Mouse (Mus musculus) CH12F3 (cell line): ENCODE measurements around the gene Tysnd1.

Experiments used
- in situ Hi-C: fragments of 300-500 bp; cut with MboI; formaldehyde crosslinking; loops from 2 replicates; pipeline ENCODE4 v1.14.3; 2020; ENCODE audit warnings: low sequenced_read_pairs

Tysnd1 gene

DNA sequence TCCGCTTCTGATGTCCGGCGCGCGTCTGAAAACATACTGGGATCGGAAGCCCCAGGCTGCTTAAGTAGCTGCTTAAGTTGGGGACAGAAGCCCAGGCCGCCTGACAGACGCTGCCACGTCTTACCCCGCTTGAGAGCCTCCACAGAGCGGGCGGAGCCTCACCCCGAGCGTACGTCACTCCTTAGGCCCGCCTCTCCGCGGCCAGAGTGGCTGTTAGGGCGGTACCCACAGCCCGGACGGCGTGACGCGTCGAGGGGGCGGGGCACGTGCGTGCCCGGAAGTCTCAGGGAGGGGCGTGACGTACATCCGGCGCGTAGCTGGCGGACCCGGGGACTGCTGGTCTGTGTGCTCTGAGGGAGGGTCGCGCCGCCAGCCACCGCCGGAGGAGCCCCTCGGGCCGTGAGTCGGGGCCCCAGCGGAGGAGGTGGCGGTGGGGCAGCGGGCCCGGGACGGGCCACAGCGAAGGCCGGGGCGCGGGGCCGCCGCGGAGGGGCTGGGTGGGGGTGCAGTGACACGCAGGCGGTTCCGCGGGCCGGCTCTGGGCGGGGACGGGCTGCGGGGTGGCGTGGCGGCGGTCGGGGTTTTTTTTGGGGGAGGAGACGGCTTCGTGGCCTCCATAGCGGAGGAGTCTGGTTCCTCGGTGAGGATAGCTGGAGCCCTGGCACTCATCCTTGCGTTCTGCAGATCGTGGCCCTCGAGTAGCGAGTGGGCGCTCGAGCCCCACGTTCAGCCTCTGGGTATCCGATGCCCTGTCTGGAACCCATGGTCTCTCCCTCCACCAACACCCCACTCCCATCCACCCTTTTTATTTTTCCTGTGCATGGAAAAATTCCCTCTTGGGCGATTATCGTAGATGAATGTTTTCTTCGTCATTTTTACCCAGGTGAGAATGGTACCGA is 15.1 kb upstream of the Tysnd1 start, which contains the start of gene Sar1a:
Gene Sar1a (plus strand): TSS at position 285 of the 899 bp plus-strand sequence.
- in situ Hi-C loops = no loop called here

DNA sequence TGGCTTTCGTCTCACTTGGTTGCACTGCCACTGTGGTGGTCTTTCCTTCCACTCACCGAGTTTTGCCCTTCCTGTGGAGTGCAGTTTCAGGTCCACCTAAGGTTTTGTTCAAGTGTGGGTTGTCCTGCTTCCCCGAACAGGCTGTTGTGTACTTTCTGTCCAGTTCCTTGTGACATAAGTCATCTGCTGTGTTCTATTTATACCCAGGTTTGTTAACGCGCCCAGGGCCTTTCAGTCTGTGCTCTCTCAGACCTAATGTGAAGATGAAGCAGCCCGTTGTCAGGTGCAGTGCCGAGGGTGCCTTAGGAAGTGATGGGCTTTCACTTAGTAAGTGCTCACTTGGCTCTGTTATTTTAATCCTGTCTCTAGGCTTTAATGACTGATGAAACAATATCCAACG is 5.9 kb upstream of the Tysnd1 start:
- in situ Hi-C loops = no loop called here

DNA sequence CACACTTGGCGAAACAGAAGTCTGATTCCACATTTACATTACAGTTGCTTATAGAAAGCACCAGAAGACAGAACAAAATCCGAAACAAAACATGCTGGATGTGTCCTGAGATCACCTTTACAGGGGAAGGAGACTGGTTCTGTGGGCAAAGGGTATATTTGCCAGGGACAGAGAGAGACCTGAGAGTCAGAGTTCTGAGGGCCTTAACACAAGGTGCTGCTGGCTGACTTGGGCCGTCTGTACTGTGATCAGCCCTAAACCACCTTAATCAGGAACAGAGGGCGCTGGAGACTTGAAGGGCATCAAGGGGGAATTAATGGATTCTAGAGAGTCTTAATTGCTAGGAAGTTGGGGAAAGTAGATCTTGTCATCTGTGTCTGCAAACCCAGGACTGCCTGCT is 1.8 kb upstream of the Tysnd1 start:
- in situ Hi-C loops = no loop called here

DNA sequence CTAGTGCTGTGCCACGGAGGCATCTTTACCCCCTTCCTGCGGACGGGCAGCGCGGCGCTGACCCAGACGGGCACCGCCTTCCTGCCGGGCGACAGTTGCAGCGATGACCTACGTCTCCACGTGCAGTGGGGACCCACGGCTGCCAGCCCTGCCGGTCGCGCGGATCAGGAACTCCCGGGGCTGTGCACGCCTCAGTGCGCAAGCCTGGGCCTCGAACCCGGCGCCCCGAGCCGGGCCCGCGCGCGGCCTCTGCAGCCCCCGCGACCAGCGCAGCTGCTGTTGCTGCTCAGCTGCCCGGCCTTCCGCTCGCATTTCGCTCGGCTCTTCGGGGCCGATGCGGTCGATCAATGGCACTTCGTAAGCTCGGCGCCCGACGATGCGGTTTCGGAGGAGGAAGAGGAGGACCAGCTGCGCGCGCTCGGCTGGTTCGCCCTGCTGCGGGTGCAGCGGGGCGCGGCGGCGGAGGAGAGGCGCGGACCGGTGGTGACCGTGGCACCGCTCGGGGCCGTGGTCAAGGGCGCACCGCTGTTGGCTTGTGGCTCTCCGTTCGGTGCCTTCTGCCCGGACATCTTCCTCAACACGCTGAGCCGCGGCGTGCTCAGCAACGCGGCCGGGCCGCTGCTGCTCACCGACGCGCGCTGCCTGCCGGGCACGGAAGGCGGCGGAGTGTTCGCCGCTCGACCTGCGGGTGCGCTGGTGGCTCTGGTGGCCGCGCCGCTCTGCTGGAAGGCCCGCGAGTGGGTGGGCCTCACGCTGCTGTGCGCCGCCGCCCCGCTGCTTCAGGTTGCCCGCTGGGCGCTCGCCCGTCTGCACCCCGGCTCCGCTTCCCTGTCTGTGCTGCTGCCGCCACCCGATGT is 617 bp downstream of the Tysnd1 start:
- in situ Hi-C loops = no loop called here

DNA sequence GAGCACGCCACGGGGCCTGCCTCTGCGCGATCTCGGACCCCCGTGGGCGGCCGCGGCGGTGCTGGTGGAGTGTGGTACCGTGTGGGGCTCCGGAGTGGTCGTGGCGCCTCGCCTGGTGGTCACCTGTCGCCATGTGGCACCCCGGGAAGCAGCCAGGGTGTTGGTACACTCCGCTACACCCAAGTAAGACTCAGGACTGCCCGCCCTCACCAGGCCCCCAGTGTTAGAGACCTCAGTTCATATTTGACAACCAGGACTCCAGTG is 1.2 kb downstream of the Tysnd1 start:
- in situ Hi-C loops = no loop called here

DNA sequence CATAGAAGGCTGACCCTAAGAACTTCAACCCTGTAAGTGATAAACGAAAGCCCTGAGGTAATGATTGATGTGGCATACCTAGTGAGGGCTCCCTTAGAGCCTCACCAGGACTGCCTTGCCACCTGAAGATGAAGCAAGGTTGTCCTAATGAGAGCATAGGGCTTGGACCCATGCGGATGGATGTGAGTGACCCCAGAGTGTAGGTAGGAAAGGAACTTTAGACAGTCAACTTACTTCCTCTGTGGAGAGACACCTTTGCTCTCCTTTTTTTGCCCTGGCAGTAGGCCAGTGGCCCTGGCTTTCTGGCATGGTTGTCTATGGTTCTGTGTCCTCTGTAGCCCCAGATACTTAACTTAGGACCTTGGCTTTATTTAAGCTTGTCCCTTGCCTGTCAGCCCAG is 1.7 kb downstream of the Tysnd1 start:
- in situ Hi-C loops = no loop called here

DNA sequence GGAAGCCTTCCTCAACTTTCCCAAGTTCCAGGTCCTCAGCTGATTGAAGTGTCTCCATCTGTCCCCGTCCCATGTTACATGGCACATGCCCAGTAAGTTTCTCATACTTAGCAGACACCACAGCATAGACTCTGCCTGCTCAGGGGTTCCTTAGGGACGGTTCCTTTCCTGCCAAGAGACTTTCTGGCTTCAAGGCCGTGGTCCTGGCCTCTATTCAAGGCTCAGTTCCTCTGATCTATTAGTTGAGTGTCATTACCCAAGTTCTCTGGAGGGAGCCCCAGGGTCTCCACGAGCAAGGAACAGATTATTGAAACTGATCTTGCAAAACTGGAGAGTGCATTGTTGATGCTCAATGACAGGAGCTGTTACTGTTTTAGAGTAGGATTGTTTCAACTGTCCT is 9.3 kb downstream of the Tysnd1 start:
- in situ Hi-C loops = no loop called here

DNA sequence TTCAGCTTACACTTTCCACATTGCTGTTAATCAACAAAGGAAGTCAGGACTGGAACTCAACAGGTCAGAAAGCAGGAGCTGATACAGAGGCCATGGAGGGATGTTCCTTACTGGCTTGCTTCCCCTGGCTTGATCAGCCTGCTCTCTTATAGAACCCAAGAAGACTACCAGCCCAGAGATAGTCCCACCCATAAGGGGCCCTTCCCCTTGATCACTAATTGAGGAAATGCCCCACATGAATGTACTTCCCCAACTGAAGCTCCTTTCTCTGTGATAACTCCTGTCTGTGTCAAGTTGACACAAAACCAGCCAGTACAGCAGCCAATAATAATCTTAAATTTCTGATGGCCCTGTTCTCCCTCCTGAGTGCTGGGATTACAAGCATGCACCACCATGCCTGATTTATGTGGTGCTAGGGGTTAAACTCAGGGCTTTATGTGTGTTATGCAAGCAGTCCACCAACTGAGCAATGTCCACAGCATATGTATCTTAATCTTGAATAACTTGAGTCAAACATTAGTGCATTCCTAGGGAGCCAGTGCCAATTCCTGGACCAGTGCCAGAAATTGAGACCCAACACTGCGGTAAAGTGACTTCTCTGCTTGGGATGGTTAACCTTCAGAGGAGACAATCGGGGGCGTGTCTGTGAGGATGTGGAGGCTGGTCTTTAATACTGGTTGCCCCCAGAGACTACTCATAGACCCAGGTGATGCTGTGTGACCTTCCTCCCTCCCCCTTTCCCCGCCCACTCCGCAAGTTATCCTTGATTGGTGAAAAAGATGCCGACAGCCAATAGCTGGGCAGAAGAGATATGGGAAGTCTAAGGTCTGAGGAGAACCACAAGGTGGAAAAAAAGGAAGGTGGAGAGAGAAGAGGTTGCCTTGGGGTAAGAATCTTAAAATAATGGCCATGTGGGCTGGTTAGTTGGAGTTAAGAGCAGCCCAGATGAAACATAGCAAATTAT is 11.4 kb downstream of the Tysnd1 start:
- in situ Hi-C loops = no loop called here

DNA sequence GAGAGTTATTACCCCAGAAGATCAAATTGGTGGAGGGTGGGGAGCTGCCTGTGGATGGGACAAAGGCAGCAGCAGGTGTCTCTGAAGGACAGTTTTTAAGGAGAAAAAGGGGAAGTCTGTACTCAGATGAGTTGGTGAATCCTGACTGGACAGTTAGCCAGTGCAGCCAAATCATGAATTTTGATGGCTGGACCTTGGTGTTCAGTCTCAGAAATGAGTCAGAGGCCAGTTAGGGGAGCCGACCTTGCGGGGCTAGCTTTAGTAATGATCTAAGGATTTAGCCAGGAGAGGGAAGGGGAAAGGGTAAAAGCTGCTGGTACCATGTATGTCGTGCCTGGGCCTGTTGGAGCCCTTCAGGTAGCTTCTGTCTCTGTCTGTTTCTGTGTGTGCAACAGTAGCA is 18.3 kb downstream of the Tysnd1 start:
- in situ Hi-C loops = no loop called here

DNA sequence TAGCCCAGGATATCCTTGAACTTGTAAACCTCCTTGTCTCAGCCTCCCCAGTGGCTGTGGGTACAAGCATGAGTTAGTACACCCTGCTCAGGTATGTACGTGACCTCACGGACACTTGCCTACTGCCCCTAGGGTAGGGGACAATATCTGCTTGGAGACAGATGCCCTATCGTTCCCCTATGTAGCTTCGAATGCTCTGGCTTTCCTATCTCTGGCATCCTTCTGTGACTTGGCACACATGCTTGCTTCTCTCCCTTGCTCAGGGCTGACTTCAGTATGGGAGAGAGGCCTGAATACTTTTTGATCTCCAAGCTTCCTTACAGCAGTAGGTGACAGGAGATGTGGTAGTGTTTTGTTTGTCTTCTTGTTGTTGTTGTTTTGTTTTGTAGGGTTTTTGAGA is 18.8 kb downstream of the Tysnd1 start:
- in situ Hi-C loops = no loop called here

DNA sequence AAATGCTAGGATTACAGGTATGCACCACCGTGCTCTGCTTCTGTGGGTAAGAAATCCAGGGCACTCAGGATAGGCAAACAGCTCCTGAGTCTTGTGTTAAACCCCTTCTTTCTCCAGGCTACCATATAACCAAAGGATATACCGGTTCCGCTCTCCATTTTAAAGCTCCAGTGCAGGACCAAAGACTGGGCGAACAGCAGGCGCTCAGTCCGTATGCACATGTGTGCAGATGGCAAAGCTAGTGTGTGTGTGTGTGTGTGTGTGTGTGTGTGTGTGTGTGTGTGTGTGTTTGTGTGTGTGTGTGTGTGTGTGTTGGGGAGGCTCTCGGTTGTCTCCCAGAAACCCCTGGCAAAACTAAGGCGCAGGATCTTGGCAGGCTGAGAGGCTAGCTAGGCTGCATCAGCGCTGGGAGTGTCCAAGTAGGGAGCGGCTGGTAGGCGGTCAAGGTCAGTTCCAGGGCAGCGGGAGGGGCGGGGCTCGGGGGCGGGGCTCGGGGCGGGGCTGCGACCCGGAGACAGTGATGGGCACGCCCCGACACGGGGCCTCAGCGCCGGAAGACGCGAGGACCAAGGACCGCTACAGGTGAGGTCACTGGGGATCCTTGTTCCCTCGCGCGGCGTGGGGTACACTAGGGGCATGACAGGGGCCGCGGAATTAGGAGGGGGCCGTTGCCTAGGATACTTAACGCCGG is 19.6 kb downstream of the Tysnd1 start, which contains the start of gene Aifm2:
Gene Aifm2 (plus strand): TSS at position 493 of the 691 bp plus-strand sequence.
- in situ Hi-C loops = no loop called here

DNA sequence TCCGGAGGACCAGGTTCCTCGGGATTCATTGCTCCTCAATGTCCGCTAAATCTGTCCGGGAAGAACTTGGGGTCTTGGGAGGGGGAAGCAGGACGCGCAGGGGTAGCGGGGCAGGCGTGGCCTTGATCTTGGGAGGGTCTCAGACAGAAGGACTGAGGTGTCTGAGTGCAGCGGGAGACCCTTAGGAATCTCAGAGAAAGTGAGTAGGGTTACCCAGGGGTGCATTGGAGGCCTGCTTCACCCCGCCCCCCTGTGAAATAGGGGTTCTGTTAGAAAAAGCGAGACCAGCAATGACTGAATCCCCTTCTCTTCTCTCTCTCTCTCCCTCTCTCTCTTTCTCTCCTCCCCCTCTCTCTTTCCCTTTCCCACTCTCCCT is 20.1 kb downstream of the Tysnd1 start:
- in situ Hi-C loops = no loop called here

DNA sequence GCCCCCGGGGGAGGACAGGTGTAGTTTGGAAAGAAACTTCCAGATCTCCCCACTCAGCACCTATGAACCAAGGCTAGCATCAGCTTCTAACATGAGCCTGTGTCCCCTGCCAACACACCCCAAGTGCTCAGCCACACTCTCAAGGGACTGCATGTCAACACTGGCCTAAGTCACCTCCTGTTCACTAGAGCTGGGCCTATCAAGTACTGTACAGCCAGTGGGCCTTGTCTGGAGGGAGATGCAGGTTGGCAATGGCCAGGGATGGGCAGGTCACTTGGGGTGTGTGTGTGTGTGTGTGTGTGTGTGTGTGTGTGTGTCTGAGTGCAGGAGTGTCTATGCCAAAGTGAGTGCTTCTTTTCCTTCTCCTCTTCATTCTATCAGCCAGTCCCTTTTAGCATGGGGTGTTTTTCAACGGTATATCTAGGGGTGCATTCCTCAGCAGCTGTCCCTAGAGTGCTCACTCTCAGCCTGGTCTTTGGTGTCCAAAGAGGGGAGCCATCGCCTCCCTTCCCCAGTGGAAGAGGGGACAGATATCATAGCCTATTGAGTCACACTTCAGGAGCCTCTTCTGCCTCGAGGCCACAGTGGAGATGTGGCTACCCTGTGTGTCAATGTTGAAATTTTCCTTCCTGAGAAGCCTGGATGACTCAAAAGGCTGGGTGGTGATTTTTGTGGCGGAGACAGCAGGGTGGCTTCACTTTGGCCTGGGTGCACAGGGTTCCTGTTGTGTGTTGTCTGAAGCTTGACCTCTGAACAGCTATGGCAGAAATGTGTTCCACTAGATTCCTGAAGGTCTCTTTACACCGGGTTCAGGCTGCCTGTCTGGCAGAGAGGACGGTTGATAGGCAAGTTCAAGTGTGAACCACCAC is 20.9 kb downstream of the Tysnd1 start:
- in situ Hi-C loops = no loop called here

DNA sequence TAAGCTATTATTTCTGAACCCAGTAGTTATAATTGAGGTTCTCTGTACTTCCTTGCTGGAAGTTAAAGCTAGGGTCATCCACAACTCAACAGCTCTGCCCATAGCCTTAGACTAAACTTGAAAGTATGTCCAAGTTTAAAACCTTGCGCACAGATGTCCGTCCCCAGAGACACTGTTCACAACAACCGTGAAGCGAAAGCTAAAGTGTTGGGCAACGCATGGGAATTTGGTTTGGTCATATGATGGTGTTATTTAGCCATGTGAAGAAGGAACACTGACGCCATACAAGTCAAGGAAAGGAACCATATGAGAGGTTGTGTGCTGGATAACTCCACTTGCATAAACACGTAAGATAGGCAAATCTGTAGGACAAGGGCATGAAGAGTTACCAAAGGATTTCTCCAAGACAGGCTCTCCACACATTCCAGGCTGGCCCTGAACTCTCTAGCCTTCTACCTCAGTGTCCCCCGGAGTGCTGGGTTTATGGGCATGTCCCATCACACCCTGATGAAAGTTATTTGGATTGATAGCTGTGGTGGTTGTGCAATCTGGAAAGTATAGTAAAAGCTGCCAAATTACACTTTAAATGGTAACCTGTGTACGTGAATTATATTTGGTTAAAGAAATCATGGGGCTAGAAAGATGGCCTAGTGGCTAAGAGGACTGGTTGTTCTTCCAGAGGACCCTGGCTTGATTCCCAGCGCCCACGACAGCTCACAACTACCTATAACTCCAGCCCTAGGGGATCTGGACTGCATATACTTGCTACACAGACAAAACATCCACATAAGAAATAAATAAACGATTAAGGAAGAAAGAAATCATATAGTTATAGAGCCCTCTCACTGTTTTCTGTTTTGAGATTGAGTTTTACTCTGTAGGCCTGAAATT is 22.3 kb downstream of the Tysnd1 start:
- in situ Hi-C loops = no loop called here

DNA sequence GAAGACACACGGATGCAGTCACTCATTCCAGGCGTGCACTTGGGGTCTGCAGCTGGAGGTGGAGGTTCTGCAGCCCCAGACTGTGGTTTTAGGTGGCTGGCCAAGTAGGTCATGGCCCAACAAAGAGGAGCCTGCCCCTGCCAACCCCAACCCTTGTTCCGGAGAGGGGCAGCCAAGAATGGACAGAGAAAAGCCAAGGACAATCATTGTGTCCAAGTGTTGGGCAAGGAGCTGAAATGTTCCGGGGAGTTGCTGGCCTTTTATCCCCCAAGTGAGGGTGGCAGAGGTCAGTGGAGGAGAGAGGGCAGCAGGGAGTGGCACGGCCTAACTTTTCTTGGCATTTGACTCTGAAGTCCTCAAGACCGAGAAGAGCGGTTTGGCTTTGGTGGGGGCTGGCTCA is 25.0 kb downstream of the Tysnd1 start:
- in situ Hi-C loops = no loop called here

DNA sequence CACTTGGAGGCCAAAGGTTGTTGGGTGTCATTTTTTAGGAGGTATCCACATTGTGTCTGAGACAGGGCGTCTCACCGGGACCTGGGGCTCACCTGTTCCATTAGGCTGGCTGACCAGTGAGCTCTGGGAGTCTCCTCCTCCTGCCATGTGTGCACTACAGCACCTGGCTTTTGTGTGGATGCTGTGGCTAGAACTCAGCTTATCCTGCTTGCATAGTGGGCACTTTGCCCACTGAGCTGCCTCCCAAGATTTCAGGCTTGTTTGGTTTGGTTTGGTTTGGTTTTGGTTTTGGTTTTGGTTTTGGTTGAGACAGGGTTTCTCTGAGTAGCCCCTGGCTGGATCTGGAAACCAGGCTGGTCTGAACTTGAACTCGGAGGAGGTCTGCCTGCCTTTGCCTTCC is 26.9 kb downstream of the Tysnd1 start:
- in situ Hi-C loops = no loop called here

DNA sequence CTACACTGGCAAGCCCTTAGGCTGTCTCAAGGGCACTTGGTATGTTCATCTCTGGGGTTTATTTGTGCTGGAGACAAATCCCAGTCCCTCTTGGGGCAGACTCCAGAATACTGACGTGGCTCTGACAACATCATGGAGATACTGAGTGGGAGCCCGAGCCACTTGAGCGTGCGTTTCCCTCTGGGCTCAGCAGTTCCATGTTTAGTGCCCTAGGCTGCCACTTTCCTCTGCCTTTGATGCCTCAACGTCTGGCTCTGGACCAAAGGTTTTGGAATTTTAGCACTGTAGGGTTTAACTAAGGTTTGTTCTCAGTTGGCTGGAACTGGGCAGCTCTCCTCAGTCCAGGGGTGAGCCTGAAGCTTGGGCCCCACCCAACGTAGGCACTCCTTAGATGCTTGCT is 28.0 kb downstream of the Tysnd1 start:
- in situ Hi-C loops = no loop called here

DNA sequence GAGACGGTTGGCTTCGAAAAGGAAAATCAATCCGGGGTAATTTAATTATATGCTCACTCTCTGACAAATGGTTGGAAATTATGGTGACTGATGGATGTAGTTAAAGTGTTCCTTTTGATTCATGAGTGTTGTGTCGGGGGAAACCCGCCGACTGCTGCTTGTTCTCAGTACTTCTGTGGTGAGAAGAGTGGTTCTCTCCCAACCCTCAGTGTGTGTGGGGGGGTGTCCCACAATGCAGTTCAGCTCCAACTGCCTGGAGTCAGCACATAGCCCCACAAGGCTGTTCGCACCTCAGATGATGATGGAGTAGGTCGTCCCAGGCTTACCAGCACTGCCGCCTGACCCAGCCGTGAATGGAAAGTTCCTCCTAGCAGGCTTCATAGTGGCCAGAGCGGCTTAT is 33.9 kb downstream of the Tysnd1 start:
- in situ Hi-C loops = no loop called here

DNA sequence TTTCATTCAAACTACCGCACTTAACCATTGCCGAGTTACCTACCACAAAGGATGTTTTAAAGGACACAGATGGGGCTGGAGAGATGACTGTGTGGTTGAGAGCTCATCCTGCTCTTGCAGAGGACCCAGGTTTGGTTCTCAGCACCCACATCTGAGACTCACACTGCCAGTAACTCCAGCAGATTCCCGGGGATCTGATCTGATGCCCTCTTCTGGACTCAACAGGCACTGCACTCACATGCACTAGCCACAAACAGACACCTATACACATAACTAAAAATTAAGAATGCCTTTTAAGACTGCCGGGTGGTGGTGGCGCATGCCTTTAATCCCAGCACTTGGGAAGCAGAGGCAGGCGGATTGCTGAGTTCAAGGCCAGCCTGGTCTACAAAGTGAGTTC is 34.9 kb downstream of the Tysnd1 start:
- in situ Hi-C loops = no loop called here
